Mouse (Mus musculus) erythroid progenitor cell, adult 5-6 weeks (primary cell): ENCODE measurements around the gene Efnb2. TPM values are rescaled to one million over a fixed set of nuclear protein-coding genes. Genes with fewer than 3 reads are reported as not detected.

Source experiments
- ATAC-seq: replicated peaks from 2 replicates; pipeline ENCODE4 v1.8.0; 2016; ENCODE audit warnings: moderate number of reproducible peaks, mild to moderate bottlenecking, moderate TSS enrichment, inconsistent platforms; ENCODE audit not compliant: poor library complexity, low FRiP score, severe bottlenecking
- total RNA-seq, 2 experiments: library from RNA; stranded (forward) in 1 of 2; stranded (reverse) in 1 of 2; fragments of 150-400 nt in 1 of 2; fragments of 186-747, 209-891 nt in 1 of 2; gene quantifications; 2 replicates each; pipeline versions ENCODE4 v1.2.3 to v1.2.4; 2015 to 2017; ENCODE audit warnings: low replicate concordance in 2 of 2

Efnb2 gene
- total RNA-seq, 2 experiments from 2014 or later = not detected

DNA sequence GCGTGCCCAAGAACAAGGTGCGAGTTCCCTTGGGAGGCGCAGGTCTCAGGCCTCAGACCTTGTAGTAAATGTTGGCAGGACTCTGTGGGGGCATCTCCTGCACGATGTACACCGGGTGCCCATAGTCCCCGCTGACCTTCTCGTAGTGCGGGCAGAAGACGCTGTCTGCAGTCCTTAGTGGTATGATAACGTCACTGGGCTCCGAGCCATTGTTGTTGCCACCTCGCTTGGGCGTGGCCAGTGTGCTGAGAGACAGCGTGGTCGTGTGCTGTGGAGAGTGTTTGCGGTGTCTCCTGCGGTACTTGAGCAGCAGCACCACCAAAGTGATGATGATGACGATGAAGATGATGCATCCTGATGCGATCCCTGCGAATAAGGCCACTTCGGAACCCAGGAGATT is 40.5 kb downstream of the Efnb2 start:
- no peak for ATAC-seq

DNA sequence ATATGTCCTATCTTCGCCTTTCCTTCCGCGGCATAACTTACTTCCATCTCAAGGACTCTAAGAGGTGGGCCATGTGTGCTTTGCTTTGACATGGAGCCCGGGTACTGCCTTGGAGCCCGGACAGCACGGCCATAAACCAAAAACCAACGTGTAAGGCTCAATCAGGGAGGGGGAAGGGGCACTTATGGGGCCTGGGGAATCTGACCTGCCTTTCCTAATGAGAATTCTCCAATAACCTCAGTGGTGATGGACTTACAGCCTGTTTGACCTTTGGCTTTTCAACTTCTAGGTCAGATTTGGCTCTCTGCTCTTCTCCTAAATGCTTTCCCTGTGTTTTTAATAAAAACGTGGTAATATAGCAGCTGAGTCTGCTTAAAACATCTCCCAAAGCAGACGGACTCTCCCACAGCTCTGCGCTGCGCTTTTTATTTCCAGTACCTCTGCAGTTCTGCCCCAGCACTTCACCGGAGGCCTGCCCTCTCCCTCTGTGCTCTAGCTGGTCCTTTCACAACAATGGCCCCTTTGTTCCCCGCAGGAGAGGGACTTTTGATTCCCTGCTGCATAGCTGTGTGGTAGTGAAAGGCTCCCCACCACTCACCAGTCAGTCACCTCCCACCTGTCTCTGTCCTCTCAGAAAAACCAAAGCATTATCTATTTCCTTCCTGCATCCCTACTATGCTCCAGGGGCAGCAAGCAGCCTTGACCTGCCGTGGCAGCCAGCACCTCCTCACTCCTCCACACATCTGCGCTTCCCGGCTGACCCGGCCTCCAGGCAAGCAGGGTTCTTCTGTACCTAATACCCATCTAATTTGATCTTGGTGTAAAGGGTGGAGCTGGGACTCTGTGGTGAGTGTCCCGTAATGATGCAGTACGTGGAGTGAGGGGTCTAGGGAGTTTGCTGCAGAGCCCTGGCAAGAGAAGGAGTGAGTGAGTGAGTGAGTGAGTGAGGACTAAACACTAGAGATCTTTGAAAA is 41.5 kb downstream of the Efnb2 start:
- no peak for ATAC-seq

GRCm38 (mm10) chr8:8613844-8614243 is 47.2 kb downstream of the Efnb2 start:
- no peak for ATAC-seq

GRCm38 (mm10) chr8:8611928-8612327 is 49.1 kb downstream of the Efnb2 start:
- no peak for ATAC-seq

GRCm38 (mm10) chr8:8609791-8610190 is 51.3 kb downstream of the Efnb2 start:
- no peak for ATAC-seq

- ATAC-seq = no peak
These were observed 51.9 kb downstream of the Efnb2 start for GRCm38 (mm10) chr8:8609141-8609540.

- ATAC-seq = no peak
These were observed 55.4 kb downstream of the Efnb2 start for GRCm38 (mm10) chr8:8605621-8606020.

GRCm38 (mm10) chr8:8603875-8604274 is 57.2 kb downstream of the Efnb2 start:
- no peak for ATAC-seq

GRCm38 (mm10) chr8:8602616-8603461 is 58.2 kb downstream of the Efnb2 start:
- ATAC-seq = no peak

DNA sequence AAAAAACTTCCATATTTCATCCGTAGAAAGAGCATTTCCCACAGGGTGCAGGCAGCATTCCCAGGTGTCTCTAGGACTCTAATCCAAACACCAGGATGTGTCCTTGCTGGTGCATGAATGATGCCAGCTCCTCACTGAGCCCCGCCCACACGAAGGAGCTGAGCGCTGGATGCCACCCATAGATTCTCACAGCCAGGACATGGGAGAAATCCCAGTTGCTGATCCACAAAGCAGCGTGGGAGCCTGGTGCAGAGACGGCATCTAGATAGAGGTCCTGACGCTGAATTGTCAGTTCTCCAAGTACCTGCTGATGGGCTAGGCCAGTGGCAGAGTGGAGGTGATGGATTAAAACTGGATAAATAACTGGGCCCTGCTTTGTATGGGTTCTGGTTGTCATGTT is 61.1 kb downstream of the Efnb2 start:
- ATAC-seq = no peak

DNA sequence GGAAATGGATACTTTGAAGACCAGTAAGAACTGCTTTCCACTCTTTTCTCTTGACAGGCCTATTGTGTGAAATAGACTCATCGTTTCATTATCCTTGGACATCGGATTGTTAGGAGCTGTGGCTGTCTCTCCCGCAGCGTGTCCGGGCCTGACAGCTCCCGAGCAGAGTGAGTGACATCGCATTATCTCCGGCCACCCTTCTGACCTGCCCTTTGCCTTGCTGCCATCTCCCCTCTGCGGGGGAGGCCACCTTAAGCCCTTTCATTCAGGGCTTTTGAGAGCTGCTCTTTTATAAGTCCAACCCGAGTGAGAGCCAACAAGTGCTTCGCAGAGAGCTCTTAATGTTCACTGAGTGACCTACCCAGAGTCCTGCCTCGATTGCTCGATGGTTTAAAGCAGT is 63.6 kb downstream of the Efnb2 start:
- no peak for ATAC-seq

- ATAC-seq = no peak
These were observed 65.0 kb downstream of the Efnb2 start for GRCm38 (mm10) chr8:8595831-8596611.

GRCm38 (mm10) chr8:8593812-8594211 is 67.2 kb downstream of the Efnb2 start:
- no peak for ATAC-seq

DNA sequence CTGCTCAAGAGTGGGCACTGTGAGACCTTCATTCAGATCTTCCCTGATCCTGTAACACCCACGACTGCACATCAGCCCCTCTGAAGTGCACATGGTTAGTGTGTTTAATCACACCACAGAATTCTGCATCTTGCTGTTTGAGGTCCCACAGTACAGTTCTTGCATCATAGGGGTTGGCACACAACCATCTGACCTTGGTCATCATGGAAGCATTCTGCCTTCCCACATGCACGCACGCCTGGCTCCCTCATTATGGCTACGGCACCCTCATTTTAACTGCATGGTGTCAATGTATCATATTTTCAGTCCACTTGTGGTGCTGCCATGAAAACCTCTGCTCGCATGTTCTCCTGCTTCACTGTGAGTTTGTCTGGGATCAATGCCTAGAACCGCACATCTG is 67.7 kb downstream of the Efnb2 start:
- no peak for ATAC-seq

DNA sequence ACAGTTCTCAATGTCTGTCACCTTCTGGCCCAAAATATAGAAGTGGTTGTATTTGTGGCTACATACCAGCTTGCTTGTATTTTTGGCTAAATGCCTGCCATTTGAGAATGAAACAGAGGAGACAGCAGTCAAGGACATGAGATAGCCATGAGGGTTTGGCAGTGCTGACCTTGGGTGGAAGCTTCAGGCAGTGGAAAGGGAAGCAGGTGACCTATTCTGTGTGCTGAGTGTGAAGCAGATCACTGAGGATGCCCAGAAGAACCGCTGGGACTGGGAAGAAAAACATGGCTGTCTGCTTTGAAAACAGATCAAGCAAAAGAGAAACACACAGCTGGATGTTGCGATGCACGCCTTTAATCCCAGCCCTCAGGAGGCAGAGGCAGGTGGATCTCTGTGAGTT is 68.7 kb downstream of the Efnb2 start:
- ATAC-seq = no peak

GRCm38 (mm10) chr8:8583981-8584377 is 77.1 kb downstream of the Efnb2 start:
- no peak for ATAC-seq

- ATAC-seq = no peak
These were observed 77.6 kb downstream of the Efnb2 start for GRCm38 (mm10) chr8:8583290-8583980.

DNA sequence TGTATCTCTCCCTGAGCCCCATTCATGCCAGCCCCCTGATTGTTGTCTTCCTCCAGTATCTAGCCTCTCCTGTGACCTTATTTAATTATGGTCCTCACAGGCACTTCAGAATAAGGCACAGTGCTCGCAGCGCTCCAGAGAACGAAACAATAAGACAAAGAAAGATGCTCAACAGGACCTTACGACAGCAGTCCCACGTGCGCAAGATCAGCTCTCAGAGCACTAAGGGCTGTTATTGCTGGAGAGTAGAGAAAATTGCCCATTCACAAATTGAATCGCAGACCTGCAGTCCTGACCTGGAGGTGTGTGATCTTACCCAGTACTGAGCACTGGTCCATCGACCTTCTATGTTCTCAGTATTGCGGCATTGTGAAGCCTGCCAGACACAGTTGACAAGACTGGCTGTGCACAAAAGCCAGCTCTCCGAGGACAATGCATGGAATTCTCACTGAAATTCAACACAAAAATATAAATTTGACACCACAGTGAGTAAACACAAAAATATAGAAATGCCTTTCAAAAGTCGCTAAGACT is 83.2 kb downstream of the Efnb2 start:
- ATAC-seq = no peak

GRCm38 (mm10) chr8:8576833-8577232 is 84.2 kb downstream of the Efnb2 start:
- ATAC-seq = no peak
